Mouse (Mus musculus): ENCODE measurements around the gene Dpp10. TPM values are rescaled to one million over a fixed set of nuclear protein-coding genes. Genes with fewer than 3 reads are reported as not detected.

Gene Dpp10
- total RNA-seq, 2 experiments from 2014 or later: 141 to 146 TPM

DNA sequence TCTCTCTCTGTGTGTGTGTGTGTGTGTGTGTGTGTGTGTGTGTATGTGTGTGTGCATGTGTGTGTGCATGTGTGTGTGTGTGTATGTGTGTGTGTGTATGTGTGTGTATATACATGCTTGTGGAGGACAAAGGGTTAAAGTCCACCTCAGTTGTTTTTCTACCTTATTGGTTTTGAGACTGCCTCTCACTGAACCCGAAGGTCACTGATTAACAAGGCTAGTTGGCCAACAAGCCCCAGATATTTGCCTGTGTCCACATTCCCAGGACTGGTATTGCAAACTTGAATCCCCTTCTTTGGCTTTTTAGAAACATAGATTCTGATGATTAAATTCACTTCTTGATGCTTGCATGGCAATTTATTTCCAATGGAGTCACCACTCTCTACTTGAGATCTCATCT lies 577.6 kb downstream of the Dpp10 start:
- no peak for DNase-seq (ENCODE audit: low spot score in 2 of 2)
- intact Hi-C loops (cut with DNase I): no loop called here

DNA sequence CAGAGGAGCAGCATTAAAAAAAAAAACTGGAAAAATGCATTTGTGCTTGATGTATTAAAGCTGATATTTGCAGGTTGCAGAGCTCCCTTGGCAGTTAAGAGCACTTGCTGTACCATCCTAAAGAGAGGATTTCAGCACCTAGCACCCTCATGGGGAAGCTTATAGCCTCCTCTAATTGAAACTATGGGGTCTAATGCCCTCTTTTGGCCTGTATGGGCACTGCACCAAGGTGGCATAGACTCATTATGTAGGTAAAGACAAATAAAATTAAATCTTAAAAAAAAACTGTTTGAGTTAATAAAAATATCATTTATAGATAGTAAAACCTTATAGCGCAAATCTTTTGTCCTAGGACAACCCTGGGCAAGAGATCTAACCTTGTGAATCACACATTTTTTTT lies 631.2 kb downstream of the Dpp10 start:
- intact Hi-C loops (cut with DNase I): no loop called here
- no peak for DNase-seq (ENCODE audit: low spot score in 2 of 2)

DNA sequence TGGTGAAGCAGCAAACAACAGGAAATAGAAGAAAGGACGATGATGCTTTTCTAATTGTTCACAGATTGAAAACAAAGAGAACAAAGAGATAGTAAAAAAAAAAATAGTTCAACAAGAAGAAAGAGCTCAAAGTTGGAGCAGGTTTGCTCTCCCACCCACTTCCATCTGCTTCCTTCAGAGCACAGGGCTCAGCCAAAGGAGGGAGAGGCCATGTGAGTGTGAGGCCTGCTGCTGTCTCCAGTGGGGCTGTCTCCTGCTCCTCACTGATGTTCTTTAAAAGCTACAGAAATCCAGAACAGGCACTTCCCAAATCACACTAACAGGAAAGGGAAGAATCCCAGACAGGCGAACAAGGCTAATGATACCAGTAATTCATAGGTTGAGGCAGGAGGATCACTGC lies 694.1 kb downstream of the Dpp10 start:
- no peak for DNase-seq (ENCODE audit: low spot score in 2 of 2)
- intact Hi-C loops (cut with DNase I): no loop called here

DNA sequence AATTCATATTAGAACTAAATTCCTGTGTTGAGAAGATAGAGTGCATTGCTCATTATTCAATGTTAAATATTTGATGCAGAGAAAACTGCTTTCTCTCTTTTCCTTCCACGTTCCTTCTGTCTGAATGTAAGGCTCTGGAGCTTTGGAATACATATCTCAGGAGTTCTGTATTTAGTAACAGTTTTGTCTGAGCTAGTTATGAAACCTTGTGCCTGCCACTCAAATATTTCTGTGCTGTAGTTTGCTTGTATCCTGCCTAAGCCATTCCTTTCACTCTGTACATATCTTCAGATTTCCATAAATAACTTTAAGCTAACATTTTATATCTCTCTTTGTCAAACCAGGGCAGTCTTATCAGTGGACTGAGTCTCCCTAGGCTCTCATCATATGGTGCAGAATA lies 707.5 kb downstream of the Dpp10 start:
- intact Hi-C loops (cut with DNase I): no loop called here
- DNase-seq (ENCODE audit: low spot score in 2 of 2): no peak

DNA sequence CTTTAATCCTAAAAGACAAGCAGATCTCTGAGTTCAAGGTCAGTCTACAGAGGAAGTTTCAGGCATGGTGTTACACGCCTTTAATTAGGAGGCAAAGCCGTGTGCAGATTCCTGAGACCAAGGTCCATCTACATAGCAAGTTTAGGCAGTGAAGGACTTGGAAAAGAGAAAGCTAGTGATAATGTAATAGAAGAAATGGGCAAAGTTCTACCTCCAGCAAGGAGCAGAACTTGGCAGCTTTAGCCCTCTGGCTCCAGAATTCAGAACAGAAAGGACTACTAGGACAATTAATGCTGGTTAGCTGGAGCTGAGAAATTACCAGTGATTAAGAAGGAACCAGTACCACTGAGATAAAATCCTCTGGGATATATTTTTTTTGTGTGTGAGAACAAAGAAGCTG lies 728.5 kb downstream of the Dpp10 start:
- no peak for DNase-seq (ENCODE audit: low spot score in 2 of 2)
- intact Hi-C loops (cut with DNase I): no loop called here

Measured in left cerebral cortex, postnatal 36 days (tissue).